Mouse (Mus musculus) thymus, postnatal 4 days (tissue): ENCODE results near the gene Fam184a.

Source experiments
- DNase-seq: peaks from one replicate; pipeline ENCODE4 v3.0.0; 2021

Gene Fam184a

DNA sequence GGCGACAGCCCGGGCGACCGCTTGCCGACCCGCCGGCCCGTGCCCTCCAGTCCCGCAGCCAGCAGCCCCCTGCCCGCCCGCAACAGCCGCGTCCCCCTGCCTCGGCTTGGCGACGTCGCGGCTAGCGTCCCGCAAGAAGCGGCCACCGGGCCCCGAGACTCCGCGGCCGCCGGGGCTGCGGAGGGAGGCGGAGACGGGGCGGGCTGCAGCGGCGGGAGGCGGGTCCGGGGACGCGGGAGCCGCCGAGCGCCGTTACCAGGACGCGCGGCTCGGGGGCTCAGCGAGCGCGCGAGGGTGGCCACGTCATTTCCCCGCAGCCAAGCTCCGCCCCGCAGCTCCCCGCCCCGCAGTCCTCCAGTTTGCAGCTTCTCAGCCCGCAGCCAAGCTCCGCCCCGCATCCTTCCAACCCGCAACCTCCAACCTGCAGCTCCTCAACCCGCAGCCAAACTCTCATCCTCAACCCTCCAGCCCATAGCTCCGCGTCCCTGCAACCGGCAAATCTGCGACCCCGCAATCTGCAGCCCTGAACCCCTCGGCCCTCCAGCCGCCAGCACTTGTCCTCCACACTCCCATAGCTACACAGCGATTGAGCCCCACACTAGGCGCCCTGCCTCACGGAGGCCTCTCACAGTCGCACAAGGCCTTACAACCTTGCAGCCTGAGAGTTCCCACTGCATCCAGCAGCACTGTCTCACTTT, at the start of gene Fam184a:
Fam184a (minus strand) TSS at position 169 of the 698 bp plus-strand sequence.
- DNase-seq, result peak; percentile 36

DNA sequence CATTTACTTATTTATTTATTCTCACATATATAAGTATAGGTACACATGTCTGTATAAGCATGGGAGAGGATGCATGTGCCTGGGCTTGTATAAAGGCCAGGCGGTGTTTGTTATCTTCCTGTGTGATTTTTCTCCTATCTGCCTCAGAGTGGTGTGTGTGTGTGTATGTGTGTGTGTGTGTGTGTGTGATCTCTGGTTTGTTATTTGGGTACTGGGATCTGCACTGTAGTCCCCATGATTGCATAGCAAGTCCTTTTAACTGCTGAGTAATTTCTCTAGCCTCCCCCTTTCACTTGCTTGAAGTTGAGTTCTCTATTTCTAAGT, 45.3 kb upstream of the Fam184a start:
- DNase-seq, result no peak

DNA sequence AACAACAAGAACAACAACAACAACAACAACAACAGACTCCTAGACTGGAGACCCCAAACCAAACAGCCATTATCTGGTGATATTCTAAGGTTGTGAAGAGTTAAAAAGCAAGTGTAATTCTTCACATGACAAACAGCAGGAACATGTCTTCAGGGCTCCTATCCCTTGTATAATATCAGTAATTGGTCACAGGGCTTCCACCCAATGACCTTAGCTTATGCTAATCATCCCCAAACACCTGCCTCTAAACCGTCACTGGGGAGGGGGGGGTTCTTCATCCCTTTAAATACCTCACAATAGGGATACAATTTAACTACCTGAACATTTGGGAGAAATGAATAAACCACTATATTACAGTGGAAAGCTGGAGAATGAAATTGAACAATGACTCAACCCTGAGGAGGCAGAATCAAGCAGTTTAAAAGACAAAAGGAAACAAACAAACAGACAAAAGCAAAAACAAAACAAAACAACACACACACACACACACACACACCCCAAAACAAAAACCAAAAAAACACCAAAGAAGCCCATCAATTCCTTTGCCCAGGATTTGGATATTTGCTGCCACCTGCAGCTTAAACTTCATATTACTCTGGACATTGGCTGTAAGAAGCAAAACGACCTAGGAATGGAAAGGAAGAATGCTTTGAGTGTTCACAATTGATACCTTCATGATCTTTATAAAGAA, 44.8 kb upstream of the Fam184a start:
- no peak for DNase-seq

DNA sequence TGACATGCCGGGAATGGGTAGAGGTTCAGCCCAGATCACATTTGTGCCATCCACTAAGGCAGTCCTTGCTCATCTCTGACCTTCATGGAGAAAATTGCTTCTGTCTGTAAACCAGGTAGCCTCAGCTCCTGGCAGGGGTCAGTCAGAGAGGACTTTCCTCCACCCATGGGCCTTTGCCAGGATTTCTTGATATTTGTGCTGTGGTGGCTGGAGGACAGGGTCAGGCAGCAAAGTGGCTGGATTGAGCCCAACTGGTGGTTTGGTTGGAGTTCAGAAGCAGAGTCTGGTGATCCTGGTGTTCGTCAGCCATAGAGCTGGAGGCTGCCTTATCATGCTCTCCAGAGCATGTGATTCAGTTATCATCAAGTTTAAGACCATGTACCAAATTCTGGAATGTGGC, 40.4 kb upstream of the Fam184a start:
- no peak for DNase-seq

DNA sequence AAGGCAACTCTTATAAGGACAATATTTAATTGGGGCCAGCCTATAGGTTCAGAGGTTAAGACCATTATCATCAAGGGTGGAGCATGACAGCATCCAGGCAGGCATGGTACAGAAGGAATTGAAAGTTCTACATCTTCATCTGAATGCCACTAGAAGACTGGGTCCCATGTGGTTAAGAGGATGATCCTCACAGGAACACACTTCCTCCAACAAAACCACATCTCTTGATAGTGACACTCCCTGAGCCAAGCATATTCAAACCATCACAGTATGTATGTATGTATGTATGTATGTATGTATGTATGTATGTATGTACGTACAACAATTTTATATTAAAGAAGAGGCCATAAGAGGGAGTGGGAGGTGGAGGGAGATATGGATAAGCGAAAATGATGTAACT, 25.7 kb upstream of the Fam184a start:
- no peak for DNase-seq

DNA sequence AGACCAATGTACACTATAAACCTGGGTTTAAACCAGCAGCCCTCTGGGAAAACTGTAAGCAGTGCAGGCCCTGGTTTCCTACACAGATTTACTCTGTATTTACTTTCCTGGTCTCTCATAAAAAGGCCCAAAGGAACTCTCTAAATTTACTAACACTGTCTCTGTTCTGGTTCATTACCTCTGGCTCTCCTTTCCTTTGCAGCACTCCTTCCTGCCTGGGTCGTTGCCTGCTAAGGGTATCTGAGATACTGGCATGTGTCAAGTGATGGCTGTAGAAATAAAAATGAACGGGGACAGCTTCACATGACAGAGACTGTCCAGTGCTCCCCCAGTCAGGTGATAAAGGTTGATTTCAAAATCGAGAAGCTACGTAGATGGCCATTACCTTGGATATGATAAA, 21.8 kb upstream of the Fam184a start:
- no peak for DNase-seq

- DNase-seq, result no peak
These were observed 20.6 kb upstream of the Fam184a start for GRCm38 (mm10) chr10:53771480-53771879.

DNA sequence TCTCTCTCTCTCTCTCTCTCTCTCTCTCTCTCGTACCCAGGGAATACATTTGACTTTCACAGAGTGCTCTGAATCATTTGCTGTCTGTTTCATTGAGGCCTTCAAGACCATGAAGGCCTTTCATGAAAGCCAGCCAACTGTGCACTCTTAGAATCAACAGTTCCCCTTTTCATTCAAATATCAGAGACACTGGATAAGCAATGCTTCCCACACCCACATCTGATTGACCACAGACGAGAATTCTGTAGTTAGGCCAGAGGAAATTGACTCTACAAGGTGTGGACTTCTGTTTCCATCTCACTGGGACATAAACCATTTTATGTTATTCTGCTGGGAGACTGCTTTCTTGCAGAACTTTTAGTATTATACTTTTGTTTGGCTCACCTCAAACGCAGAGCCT, 17.8 kb upstream of the Fam184a start:
- no peak for DNase-seq

- DNase-seq, result no peak
These were observed 14.5 kb upstream of the Fam184a start for GRCm38 (mm10) chr10:53765471-53765870.

GRCm38 (mm10) chr10:53752723-53753122, 1.8 kb upstream of the Fam184a start:
- DNase-seq, result no peak

- DNase-seq, result no peak
These were observed 508 bp downstream of the Fam184a start for GRCm38 (mm10) chr10:53750275-53750954.

- DNase-seq, result no peak
These were observed 4.9 kb downstream of the Fam184a start for GRCm38 (mm10) chr10:53746039-53746438.

GRCm38 (mm10) chr10:53742961-53743360, 8.0 kb downstream of the Fam184a start:
- no peak for DNase-seq

- DNase-seq, result no peak
These were observed 10.9 kb downstream of the Fam184a start for GRCm38 (mm10) chr10:53740014-53740413.

- no peak for DNase-seq
These were observed 12.1 kb downstream of the Fam184a start for GRCm38 (mm10) chr10:53738842-53739241.

DNA sequence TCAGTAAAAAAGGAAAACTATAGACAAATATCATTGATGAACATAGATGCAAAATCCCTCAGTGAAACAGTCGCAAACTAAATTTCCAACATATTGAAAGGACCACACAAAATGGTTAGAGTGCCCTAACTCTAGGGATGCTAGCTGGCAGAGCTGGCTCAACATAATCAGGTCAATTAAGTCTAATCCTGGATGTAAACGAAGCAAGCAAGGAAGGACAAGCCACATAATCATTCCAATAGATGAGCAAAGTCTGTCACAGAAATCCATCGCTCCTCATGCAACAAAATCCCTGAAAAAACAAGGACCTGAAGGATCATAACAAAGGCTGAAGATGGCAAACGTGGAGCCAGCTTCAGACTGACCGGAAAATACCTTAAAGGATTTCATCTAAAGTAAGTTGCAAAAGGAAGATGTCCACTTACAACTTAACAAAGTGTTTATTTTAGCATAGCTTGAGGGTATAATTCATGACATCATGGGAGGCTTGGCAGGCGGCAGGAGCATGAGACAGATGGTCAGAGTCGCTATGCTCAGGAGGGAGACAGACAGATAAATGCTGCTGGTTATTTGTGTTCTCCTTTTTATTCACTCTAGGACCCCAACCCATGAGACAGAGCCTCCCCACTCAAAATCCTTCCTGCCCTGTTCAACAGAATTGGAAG, 15.6 kb downstream of the Fam184a start:
- DNase-seq, result no peak

DNA sequence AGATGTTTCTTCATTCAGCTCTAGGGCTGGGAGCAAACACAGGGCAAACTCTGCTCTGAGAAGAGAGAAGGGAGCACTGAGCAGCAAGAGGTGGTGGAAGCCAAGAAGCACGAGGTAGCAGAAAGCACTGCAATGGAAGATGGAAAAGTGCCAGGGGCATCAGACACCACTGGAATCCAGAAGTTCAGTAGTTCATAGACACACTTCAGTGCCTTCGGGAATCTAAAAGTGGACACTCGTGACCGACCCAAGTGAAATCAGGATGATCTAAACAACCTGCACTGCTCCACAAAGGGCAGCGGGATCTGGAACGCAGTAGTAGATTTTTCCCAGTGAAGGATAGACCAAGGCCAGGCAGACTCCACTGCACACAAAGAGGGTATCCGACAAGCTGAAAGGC, 18.6 kb downstream of the Fam184a start:
- no peak for DNase-seq

DNA sequence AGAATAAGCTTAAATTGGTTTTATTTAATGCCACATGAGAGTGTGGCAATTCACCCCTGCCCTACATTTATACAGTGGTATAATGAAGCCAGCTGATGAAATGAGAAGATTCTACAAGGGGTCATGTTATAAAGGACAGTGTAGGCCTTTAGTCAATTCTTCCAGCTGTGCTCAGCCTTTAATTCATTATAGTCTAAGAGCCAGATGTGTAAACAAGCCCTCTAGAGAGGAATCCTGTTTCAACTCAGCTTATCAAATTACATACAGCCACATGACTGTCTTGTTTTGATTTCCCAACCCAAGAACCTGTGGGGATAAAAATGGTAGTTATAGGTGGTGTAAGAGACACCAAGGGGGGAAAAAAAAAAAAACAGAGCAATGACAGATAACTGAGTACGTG, 22.0 kb downstream of the Fam184a start:
- DNase-seq, result no peak

DNA sequence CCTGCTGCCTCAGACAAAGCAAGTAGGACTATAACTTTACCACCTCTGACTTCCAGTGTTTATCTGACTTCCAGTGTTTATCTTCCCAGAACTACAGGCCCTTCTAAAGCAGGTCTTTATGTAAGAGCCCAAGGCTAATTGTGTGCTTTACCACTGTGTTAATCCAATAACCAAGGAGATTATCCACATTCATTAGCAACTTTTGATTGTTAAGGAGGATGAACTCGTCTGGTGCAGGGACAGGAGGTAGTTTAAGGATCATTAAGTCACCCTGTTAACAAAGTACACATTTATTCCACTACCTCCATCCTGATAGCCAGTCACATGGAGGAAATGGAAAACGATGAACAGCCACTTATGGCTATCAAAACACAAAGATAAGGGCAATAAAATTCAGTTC, 25.6 kb downstream of the Fam184a start:
- DNase-seq, result no peak

DNA sequence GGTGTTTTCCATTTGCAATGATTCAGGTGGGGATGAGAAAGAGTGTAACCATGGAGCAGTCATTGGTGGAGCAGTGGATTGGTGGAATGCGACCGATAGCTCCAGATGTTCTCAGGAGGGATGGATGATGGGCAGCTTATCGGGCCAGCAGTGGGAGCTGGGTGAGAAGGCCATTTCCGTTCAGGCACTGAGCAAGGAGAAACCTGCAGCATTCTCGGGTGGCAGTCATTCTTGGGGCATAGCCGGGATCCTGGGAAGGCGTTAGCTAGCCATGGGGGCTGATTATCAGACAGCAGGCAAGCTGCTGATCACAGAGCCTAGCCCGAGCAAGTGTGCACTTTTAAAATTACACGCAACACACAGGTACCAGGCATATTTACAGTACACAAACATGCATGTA, 46.4 kb downstream of the Fam184a start:
- no peak for DNase-seq

- DNase-seq, result no peak
These were observed 52.4 kb downstream of the Fam184a start for GRCm38 (mm10) chr10:53698531-53698930.

DNA sequence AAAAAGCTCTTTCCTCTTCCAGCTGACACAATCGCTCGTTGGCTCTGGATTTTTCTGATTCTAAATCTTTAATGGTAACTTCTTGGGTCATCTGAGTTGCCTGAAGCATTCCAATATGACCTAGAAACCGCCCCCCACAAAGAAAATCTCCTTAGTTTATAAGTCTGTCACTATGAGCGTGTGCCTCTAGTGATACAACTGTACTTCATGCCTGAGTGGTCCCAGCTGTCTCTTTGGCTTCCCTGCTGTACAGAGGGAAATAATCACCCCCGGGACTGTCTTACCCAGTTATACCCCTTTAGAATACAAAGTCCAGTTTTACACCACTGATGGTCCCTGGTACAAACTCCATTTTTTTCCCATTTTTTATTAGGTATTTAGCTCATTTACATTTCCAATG, 56.2 kb downstream of the Fam184a start:
- no peak for DNase-seq

DNA sequence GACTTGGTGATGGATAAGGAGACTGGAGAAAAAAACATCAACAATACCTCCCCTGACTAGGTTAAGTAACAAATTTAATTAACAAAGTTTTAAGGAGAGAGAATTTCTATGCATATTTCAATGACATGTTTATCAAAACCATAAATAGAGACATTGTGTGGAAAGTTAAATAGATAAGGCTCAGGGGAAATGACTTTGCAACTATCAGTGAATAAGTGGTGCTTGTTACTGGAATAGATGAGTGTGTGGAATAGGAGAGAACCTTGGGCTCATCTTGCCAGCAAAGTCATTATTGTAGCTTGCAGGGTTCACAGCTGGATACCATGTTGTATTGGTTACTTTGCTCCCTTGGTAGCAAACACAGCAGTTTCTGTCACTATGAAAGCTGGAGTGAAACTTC, 59.7 kb downstream of the Fam184a start:
- DNase-seq, result no peak
